Mouse (Mus musculus): ENCODE results near the gene Kcnq4. TPM values are rescaled to one million over a fixed set of nuclear protein-coding genes. Genes with fewer than 3 reads are reported as not detected.

Kcnq4 gene
- polyA plus RNA-seq, 1 experiment, result 7.4 TPM

GRCm38 (mm10) chr4:120726174-120726573, 22.2 kb downstream of the Kcnq4 start:
- no peak for DNase-seq (ENCODE audit: extremely low spot score in 1 of 2, low spot score in 1 of 2)

GRCm38 (mm10) chr4:120725516-120726090, 22.8 kb downstream of the Kcnq4 start:
- no peak for DNase-seq (ENCODE audit: extremely low spot score in 1 of 2, low spot score in 1 of 2)

- DNase-seq (ENCODE audit: extremely low spot score in 1 of 2, low spot score in 1 of 2), result no peak
Observed at GRCm38 (mm10) chr4:120721574-120721973, 26.8 kb downstream of the Kcnq4 start.

GRCm38 (mm10) chr4:120719152-120719551, 29.3 kb downstream of the Kcnq4 start:
- no peak for DNase-seq (ENCODE audit: extremely low spot score in 1 of 2, low spot score in 1 of 2)

GRCm38 (mm10) chr4:120717591-120717990, 30.8 kb downstream of the Kcnq4 start:
- peak; percentile 34 to 73 for DNase-seq (ENCODE audit: extremely low spot score in 1 of 2, low spot score in 1 of 2)

- no peak for DNase-seq (ENCODE audit: extremely low spot score in 1 of 2, low spot score in 1 of 2)
Observed at GRCm38 (mm10) chr4:120716765-120717164, 31.6 kb downstream of the Kcnq4 start.

- DNase-seq (ENCODE audit: extremely low spot score in 1 of 2, low spot score in 1 of 2), result peak in 1 of 2 experiments; percentile 44
Observed at GRCm38 (mm10) chr4:120716141-120716571, 32.3 kb downstream of the Kcnq4 start.

- DNase-seq (ENCODE audit: extremely low spot score in 1 of 2, low spot score in 1 of 2), result peak in 1 of 2 experiments; percentile 25
Observed at GRCm38 (mm10) chr4:120713856-120714497, 34.4 kb downstream of the Kcnq4 start.

- no peak for DNase-seq (ENCODE audit: extremely low spot score in 1 of 2, low spot score in 1 of 2)
Observed at GRCm38 (mm10) chr4:120713021-120713420, 35.4 kb downstream of the Kcnq4 start.

GRCm38 (mm10) chr4:120712236-120712635, 36.2 kb downstream of the Kcnq4 start:
- DNase-seq (ENCODE audit: extremely low spot score in 1 of 2, low spot score in 1 of 2), result no peak

GRCm38 (mm10) chr4:120702511-120702910, 45.9 kb downstream of the Kcnq4 start:
- no peak for DNase-seq (ENCODE audit: extremely low spot score in 1 of 2, low spot score in 1 of 2)

GRCm38 (mm10) chr4:120702056-120702455, 46.4 kb downstream of the Kcnq4 start:
- peak; percentile 30 to 59 for DNase-seq (ENCODE audit: extremely low spot score in 1 of 2, low spot score in 1 of 2)

- no peak for DNase-seq (ENCODE audit: extremely low spot score in 1 of 2, low spot score in 1 of 2)
Observed at GRCm38 (mm10) chr4:120701180-120701579, 47.2 kb downstream of the Kcnq4 start.

- no peak for DNase-seq (ENCODE audit: extremely low spot score in 1 of 2, low spot score in 1 of 2)
Observed at GRCm38 (mm10) chr4:120697799-120698484, 50.5 kb downstream of the Kcnq4 start.

- no peak for DNase-seq (ENCODE audit: extremely low spot score in 1 of 2, low spot score in 1 of 2)
Observed at GRCm38 (mm10) chr4:120697353-120697752, 51.1 kb downstream of the Kcnq4 start.

- DNase-seq (ENCODE audit: extremely low spot score in 1 of 2, low spot score in 1 of 2), result peak; percentile 32 to 73
Observed at GRCm38 (mm10) chr4:120692717-120693116, 55.7 kb downstream of the Kcnq4 start.

GRCm38 (mm10) chr4:120689317-120689716, 59.1 kb downstream of the Kcnq4 start:
- no peak for DNase-seq (ENCODE audit: extremely low spot score in 1 of 2, low spot score in 1 of 2)

GRCm38 (mm10) chr4:120687282-120687681, 61.1 kb downstream of the Kcnq4 start:
- no peak for DNase-seq (ENCODE audit: extremely low spot score in 1 of 2, low spot score in 1 of 2)

GRCm38 (mm10) chr4:120683278-120683997, 65.0 kb downstream of the Kcnq4 start:
- DNase-seq (ENCODE audit: extremely low spot score in 1 of 2, low spot score in 1 of 2), result no peak

GRCm38 (mm10) chr4:120682168-120682567, 66.2 kb downstream of the Kcnq4 start:
- peak in 1 of 2 experiments; percentile 84 for DNase-seq (ENCODE audit: extremely low spot score in 1 of 2, low spot score in 1 of 2)

- DNase-seq (ENCODE audit: extremely low spot score in 1 of 2, low spot score in 1 of 2), result peak in 1 of 2 experiments; percentile 68
Observed at GRCm38 (mm10) chr4:120680953-120681352, 67.5 kb downstream of the Kcnq4 start.
